Mouse (Mus musculus): Measurements from ENCODE around the gene Sirpa.

- TF ChIP-seq CTCF (conservative IDR thresholded peaks at IDR 0.05; ENCODE audit: insufficient read depth, insufficient read length, low read depth, low read length): no peak
- TF ChIP-seq POLR2A (IDR thresholded peaks at IDR 0.05; ENCODE audit: low read depth, low read length): no peak
Measured at GRCm38 (mm10) chr2:129601059-129601650, 8.5 kb downstream of the Sirpa start.
